Mouse (Mus musculus): Measurements from ENCODE around the gene Gm14326.
"Not testable (repeated sequence)": the region's sequence is repeated elsewhere in the genome, so short reads cannot be mapped to it uniquely, and the experiment has no call there.

Gene Gm14326

DNA sequence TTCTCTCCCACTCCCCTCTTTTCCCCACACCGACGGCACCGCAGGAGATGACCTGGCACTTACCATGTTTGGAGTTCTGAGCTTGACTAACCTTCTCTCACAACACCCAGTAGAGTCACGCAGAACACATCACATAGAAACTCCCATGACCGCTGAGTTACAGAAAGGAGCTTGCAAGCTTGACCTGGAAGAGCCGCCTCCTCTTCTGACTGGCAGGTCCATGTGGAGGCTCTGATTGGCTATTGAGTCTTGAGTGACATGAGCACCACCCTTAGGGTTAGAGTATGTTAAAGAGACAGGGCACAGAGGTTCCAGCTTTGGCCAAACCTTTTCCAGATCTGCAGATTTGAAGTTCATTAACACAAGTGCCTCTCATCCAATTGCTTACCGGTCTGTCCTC lies at the start of gene Gm14326:
TSS of gene Gm14326 (minus strand) at position 153 of the 400 bp plus-strand sequence.
- DNase-seq (ENCODE audit: low spot score), result peak; percentile 38

DNA sequence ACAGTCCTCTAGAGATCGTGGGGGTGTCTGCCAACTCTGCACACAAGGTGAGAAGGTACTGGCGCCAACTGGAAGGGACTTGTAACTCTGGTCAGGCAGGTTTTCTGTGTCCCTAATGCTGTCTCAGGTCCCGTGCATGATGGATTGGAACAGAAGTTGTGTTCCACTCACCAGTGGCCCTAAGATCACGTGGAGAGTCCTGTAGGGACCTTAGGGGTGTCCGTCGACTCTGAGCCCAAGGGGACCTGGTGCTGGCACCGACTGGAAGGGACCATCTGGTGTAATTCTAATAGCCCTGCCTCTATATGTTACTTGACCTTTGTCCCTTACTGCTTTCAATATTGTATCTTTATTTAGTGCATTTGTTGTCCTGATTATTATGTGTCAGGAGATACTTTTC lies 17.7 kb upstream of the Gm14326 start:
- DNase-seq (ENCODE audit: low spot score), result not testable (repeated sequence)

DNA sequence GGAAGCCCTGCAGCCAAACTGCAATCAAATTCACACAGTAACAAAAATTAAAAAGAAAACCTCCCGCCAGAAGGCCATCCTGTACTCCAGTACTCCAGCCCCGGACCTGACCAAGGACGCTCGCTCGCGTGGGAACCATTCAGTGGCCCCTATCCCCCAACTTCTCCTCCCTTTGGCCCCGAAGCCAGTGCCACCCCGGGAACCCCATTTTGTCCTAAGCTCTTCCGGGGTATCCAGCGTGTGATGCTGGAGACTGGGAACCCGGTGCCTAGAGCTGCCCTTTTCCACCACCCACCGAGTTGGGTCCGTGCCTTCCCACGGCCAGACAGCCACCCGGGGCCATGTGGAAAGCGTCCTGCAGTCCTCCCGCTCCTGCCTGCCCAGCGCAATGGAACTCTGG lies 363 bp downstream of the Gm14326 start:
- DNase-seq (ENCODE audit: low spot score), result not testable (repeated sequence)

DNA sequence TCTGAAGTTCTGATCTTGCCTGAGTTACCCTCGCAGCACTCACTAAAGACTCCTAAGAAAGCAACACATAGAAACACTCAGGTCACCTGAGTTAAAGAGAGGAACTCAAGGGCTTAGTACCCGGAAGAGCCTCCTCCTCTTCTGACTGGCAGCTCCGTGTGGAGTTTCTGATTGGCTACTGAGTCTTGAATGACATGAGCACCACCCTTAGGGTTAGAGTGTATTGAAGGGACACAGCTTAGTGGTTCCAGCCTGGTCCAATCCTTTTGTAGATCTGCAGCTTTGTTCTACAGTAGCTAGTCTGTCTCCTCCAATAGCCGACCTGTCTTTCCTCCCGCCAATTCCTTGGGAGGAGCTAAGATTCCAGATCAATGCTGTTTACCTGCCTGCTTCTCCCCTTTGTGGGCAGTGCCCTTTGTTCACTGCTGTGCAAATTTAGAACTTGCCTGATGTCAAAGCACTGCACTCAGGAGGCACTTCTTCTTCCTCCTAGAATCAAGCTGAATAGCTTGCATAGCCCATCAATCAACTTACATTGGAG lies 31.5 kb downstream of the Gm14326 start, which contains the start of gene Zfp972:
TSS of gene Zfp972 (minus strand) at position 51 of the 541 bp plus-strand sequence.
- DNase-seq (ENCODE audit: low spot score), result not testable (repeated sequence)

DNA sequence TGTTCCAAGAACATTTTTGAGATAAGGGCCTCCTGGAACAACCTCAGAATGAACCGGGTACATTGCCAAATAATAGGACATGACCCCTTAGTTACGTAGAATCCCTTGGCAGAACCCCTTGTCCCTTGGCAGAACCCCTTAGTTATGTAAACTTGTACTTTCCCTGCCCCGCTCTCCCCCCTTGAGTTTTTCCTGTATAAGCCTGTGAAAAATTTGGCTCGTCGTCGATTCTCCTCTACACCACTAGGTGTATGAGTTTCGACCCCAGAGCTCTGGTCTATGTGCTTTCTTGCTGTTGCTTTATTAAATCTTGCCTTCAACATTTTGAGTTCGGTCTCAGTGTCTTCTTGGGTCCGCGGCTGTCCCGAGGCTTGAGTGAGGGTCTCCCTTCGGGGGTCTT lies 53.8 kb downstream of the Gm14326 start:
- DNase-seq (ENCODE audit: low spot score), result not testable (repeated sequence)

DNA sequence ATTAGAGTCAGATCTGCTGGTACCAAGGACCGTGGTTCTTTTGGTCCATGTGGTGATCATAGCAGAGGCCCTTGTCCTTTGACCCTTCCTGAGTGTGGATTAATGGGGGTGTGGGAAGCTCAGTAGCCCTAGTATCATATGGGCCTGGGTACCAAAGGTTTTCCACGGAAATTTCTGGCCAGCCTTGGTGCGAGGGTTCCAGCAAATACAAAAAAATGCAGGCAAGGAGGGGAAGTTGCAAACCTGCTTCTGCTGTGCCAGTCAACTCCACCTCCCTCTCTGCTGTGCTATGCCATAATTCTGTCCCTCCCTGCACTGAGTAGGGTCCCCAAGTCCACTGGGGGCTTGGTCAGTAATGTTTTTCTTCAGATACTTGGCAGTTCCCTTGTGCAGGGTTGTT lies 58.9 kb downstream of the Gm14326 start:
- not testable (repeated sequence) for DNase-seq (ENCODE audit: low spot score)

DNA sequence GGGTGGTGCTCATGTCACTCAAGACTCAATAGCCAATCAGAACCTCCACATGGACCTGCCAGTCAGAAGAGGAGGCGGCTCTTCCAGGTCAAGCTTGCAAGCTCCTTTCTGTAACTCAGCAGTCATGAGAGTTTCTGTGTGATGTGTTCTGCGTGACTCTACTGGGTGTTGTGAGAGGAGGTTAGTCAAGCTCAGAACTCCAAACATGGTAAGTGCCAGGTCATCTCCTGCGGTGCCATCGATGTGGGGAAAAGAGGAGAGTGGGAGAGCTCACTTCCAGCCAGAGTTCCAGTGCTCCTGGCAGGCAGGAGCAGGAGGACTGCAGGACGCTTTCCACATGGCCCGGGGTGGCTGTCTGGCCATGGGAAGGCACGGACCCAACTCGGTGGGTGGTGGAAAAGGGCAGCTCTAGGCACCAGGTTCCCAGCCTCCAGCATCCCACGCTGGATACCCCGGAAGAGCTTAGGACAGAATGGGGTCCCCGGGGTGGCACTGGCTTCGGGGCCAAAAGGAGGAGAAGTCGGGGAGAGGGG lies 60.0 kb downstream of the Gm14326 start, which contains the start of gene Gm14327:
TSS of gene Gm14327 (plus strand) at position 51 of the 533 bp plus-strand sequence.
- DNase-seq (ENCODE audit: low spot score), result peak; percentile 5

DNA sequence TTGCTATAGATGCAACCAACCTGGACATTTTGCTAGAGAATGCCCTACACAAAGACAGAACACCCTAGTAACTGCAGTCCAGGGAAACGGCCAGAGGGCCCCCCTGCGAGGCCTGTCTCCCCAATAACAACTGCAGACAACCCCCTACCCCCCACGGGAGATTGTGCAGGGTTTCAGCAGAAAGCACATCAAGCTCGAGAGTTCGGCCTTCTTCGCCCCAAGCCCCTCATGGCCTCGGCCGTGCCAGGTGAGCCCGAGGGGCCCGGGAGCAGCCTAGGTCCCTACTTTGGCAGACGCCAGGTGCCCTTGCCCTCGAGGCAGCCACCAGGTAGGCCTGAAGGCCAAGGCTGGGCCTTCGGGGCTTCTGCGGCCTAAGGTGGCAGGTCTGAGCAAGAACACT lies 69.4 kb downstream of the Gm14326 start:
- DNase-seq (ENCODE audit: low spot score), result peak; percentile 4

All from MN1 (cell line).